Mouse (Mus musculus) testis, adult 2 months (tissue): ENCODE measurements at regions not wholly inside any gene's neighbourhood (a gene's known extent, or its start where the extent isn't known, plus 50 kb on each side); places are given as distances from the start of the nearest gene placed in this dataset.

ENCODE experiments used
- H3K27ac ChIP-seq: fragments of 200-500 bp; 2 replicates; pipeline ENCODE4 v1.5.1; 2012; ENCODE audit warnings: low read depth, low read length; ENCODE audit not compliant: control insufficient read depth, insufficient read depth
- H3K27me3 ChIP-seq: fragments of 200-500 bp; 2 replicates; pipeline ENCODE4 v1.6.1; 2012; ENCODE audit warnings: mild to moderate bottlenecking, low read length, moderate library complexity; ENCODE audit not compliant: control insufficient read depth, insufficient read depth
- H3K36me3 ChIP-seq: fragments of 200-500 bp; 2 replicates; pipeline ENCODE4 v1.6.1; 2012; ENCODE audit warnings: mild to moderate bottlenecking, low read length; ENCODE audit not compliant: control insufficient read depth, insufficient read depth
- H3K4me1 ChIP-seq: fragments of 200-500 bp; 2 replicates; pipeline ENCODE4 v1.6.1; 2012; ENCODE audit warnings: low read length; ENCODE audit not compliant: control insufficient read depth, insufficient read depth
- H3K4me3 ChIP-seq: fragments of 200-500 bp; 2 replicates; pipeline ENCODE4 v1.5.1; 2012; ENCODE audit warnings: low read depth, mild to moderate bottlenecking, low read length, moderate library complexity, mixed read lengths; ENCODE audit not compliant: control insufficient read depth
- CTCF ChIP-seq: fragments of 200-500 bp; IDR thresholded peaks from 2 replicates; pipeline ENCODE4 v1.5.1; 2012; ENCODE audit warnings: low read depth, mild to moderate bottlenecking, inconsistent platforms, low read length, moderate library complexity; ENCODE audit not compliant: control insufficient read depth, insufficient read depth, insufficient replicate concordance
- POLR2A ChIP-seq: fragments of 200-500 bp; IDR thresholded peaks from 2 replicates; pipeline ENCODE4 v1.6.1; 2012; ENCODE audit warnings: low read depth, mild to moderate bottlenecking, inconsistent platforms, low read length, moderate library complexity; ENCODE audit not compliant: control insufficient read depth

DNA sequence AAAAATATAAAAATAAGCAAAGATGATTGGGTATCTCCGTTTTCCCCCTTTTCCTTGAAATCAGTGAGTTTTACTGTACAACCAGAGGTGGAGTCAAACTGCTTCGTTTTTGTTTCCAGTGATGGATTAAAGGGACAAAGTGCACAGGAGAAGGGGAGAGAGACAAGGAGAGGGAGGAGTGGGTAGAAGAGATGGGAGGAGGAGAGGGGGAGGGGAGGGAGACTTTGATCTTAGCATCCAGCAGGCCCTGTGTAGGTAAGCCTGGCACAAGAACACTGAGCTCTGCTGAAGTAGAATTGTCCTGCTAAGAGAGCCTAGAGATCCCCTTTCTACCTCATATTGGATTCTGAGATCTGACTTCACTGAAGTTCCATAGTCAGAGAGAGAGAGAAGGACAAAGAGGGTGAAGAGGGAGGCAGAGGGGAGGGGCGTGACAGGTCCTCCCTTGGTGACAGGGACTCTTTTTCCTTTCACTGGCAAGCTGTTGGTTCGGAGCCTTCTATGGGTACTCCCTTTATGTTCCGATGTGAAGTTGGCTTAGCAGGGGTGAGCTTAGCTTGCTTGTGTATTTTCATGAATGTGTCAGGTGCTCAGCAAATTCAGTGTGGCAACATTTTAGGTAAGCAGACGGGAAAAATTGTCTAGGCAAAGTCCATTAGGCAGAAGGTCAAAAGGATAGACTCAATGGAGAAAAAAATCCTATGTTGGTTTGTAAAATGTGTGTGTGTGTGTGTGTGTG, 154.4 kb upstream of the Tnp1 start:
- H3K27me3 ChIP-seq = no peaks in the 10 kb centered on the region
- H3K27ac ChIP-seq = no peak overlapping the region
- no peak overlapping the region for H3K4me3 ChIP-seq
- TF ChIP-seq CTCF (no peak), POLR2A (no peak)
- no peaks in the 10 kb centered on the region for H3K36me3 ChIP-seq
- H3K4me1 ChIP-seq = no peaks in the 10 kb centered on the region; the same call in 1 of the 2 replicates

DNA sequence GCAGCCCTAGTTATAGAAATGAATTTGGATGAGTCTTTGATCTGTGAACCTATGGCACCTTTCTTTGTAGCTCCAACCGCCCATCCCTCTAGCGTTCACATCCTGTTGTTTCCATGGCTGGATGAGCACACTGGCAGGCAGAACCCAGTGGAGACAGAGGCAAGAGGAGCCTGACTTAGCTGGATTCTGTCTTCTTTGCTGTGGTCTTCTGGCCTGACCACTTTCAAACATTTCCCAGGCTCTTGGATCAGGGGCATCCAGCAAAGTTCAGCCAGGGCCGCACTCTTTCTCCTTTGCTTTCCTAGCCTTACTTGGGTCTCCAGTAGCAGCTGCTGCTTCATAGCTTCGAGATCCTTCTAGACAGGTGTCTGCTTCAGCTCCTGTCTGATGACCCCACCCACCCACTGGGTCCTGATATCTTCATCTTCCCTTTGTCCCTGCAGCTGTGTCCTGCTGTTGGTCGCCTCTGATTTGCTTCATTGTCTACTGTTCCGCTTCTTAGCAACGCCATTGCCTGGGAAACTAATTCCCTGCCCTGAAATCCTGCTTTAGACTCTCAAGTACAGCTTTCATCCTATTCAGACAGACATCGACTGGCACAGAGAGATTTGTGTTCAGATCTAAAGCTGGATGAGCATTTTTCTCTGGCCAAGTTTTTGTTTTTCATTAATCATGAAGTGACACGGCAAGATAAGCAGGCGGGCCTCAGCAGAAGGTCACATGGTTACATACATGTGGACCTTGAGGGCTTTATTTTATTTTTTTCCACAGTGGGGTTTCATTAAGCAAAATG, 153.6 kb upstream of the Tnp1 start:
- no peak for TF ChIP-seq POLR2A
- TF ChIP-seq CTCF = no peak
- Histone ChIP-seq H3K27ac (no peak overlapping the region), H3K4me3 (no peak overlapping the region), H3K36me3 (no peaks in the 10 kb centered on the region), H3K4me1 (no peaks in the 10 kb centered on the region; the same call in 1 of the 2 replicates), H3K27me3 (no peaks in the 10 kb centered on the region)

DNA sequence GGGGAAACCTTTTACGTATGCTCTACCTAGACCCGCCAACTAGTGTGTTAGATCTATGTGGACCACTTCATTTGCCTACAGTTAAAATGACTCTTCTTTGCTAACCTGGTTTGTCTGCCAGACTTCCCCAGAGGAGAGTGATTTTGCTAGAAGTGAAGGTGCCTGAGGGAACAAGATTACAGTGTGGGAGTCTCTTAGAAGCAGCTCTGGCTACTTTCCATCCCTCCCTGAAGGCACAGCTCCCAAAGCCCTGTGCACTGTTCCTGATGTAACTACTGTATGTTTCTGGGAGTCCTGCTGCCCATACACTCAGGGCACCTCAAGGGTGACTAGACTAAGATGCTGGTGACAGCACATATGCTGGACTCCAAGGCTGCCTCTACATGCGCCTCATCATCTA, 144.5 kb upstream of the Tnp1 start:
- Histone ChIP-seq H3K27me3 (no peaks in the 10 kb centered on the region), H3K36me3 (no peaks in the 10 kb centered on the region), H3K27ac (no peak overlapping the region), H3K4me3 (no peak overlapping the region), H3K4me1 (no peaks in the 10 kb centered on the region)
- TF ChIP-seq POLR2A = no peak
- no peak for TF ChIP-seq CTCF

DNA sequence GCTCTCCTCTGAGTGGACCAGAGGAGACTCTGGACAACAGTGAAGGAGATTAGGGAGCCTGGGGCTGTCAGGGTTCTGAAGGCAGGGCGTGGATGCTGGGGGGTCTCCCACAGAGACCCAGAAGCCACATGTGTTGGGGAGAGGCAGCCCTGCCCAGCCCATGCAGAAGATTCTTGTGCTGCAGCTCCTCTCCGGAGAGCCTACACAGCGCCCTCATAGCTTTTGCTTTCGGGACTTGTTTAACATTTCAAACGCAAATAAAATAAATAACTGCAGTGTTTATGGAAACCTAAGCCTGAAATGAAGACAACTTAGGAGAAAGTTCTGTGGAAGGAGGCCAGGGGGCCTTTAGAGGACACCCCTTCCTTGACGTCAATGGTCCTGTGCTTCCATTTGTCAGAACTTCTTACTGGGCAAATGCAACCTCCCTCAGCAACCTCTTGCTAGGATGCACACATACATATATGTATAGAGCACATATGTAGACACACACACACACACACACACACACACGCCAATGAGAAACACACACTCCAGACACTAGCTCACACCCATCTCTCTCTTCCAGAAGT, 143.8 kb upstream of the Tnp1 start:
- H3K4me3 ChIP-seq = no peak overlapping the region
- TF ChIP-seq CTCF (no peak), POLR2A (no peak)
- H3K36me3 ChIP-seq = no peaks in the 10 kb centered on the region
- no peak overlapping the region for H3K27ac ChIP-seq
- no peaks in the 10 kb centered on the region for H3K4me1 ChIP-seq
- H3K27me3 ChIP-seq = no peaks in the 10 kb centered on the region

DNA sequence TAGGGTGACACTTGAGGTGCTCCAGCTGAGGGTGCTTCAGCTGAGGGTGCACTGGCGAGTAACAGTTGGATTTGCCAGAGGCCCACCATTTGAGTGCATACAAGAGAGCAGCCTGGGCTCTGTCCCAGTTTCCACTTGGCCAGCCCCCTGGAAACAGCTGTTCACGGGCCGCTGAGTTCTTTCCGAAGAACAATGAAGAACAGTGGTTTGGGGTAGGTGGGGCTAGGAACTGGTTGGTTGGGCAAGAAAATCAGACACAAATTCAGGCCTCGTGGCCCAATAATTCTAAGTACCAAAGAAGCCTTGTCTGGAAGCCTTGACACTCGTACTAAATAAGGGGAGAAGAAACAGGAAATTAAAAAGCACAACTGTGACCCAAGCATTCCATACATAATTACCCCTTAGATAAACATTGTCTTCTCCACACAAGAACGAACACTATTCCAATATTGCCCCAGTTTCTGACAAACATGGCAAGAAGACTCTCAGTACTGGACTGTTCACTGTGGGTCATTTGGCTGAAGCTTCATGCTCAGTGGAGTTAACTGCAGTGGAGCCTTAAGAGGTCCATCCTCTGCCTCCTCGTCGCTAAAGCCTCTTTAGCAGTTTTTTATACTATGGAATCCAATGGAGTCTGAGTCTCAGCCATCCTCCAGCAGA, 137.9 kb upstream of the Tnp1 start:
- no peaks in the 10 kb centered on the region for H3K4me1 ChIP-seq
- TF ChIP-seq POLR2A = no peak
- no peak for TF ChIP-seq CTCF
- H3K36me3 ChIP-seq = no peaks in the 10 kb centered on the region
- no peak overlapping the region for H3K4me3 ChIP-seq
- H3K27me3 ChIP-seq = no peaks in the 10 kb centered on the region
- H3K27ac ChIP-seq = no peak overlapping the region

DNA sequence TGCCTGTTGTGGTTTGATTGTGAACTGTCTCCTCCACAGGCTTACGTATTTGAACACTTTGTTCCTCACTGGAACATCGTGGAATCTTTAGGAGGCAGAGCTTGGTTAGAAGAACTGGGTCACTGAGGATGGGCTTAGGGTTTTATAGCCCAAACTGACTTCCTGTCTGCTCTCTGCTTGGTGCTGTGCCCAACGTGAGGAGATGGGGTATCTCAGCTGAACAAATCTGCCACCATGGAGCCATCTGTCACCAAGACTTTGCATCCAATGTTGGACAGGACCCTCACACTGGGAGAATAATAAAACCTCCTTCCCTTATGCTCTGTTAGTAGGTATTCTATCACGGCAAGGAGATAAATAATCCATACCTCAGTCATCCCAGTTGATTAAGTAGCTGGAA, 134.2 kb upstream of the Tnp1 start:
- Histone ChIP-seq H3K36me3 (no peaks in the 10 kb centered on the region), H3K4me3 (no peak overlapping the region), H3K4me1 (no peaks in the 10 kb centered on the region), H3K27ac (no peak overlapping the region), H3K27me3 (no peaks in the 10 kb centered on the region)
- TF ChIP-seq POLR2A (no peak), CTCF (no peak)

DNA sequence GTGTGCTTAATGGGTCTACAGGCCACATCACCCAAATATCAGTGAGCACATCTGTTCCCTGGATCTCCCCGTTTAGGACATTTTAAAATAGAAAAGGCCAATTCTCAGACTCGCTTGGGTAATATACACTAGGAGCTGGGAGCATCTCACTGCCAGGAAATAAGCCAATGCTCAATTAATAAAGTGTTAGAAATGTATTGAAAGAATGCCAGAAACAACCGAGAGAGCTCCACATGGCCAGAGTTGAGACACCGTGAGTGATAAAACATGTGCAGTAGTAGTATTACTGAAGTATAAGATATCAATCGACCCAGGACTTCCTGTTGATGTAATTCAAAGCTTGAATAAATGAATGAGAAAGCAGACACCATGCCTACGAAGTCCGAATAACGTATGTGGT, 127.1 kb upstream of the Tnp1 start:
- TF ChIP-seq CTCF = no peak
- TF ChIP-seq POLR2A = no peak
- no peaks in the 10 kb centered on the region for H3K36me3 ChIP-seq
- peaks cover 2% of the 10 kb centered on the region for H3K4me1 ChIP-seq
- no peaks in the 10 kb centered on the region for H3K27me3 ChIP-seq
- H3K4me3 ChIP-seq = no peak overlapping the region
- H3K27ac ChIP-seq = no peak overlapping the region
